Mouse (Mus musculus): ENCODE results near the gene Axin2. TPM values are rescaled to one million over a fixed set of nuclear protein-coding genes. Genes with fewer than 3 reads are reported as not detected.

Gene Axin2
- polyA plus RNA-seq, 1 experiment, result 4.9 TPM

DNA sequence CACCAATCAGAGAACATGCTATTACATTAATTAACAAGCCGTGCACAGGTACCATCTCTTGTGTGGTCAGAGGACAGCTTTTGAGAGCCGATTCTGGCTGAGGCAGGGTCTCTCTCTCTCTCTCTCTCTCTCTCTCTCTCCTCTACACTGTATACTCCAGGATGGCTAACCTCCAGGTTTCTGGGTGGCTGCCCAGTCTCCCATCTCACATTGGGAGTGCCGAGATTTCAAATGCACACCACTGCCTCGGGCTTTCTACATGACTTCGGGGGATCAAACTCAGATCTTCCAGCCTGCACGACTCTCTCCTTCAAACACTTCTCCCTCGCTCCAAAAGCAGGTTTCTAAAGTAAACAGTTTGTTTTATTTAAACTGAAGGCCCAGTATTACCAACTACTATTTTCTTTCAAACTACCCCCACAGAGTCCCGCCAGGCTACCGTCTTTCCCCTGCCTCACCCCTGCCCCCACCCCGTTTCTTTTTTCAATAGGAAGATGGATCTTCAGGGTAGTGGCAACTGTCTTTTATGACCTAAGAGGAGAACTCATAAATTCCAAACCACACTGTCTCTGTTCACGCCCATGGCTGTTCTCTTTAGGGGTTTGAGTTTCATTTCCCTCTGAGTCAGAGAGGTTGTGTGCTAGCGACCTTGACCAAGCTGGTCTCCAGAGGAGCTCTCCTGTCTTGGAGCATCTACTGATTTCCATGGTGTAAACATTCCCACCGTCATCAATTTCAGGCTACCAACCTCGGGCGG is 43.5 kb downstream of the Axin2 start:
- Histone ChIP-seq H3K27me3 (ENCODE audit: control insufficient read depth, insufficient read depth, low read length) (no peaks in the 10 kb centered on the region), H3K27ac (ENCODE audit: insufficient read depth, low read length) (no peak overlapping the region), H3K4me3 (ENCODE audit: extremely low read depth, insufficient read depth, insufficient read length) (no peak overlapping the region), H3K4me1 (ENCODE audit: control insufficient read depth, insufficient read depth, insufficient read length) (no peaks in the 10 kb centered on the region), H3K36me3 (ENCODE audit: control insufficient read depth, insufficient read depth, low read length) (no peaks in the 10 kb centered on the region)
- no peak for TF ChIP-seq CTCF (IDR thresholded peaks at IDR 0.05; ENCODE audit: extremely low read depth, insufficient read depth, insufficient read length, insufficient replicate concordance)
- no peak for TF ChIP-seq POLR2A (IDR thresholded peaks at IDR 0.05; ENCODE audit: low read depth, low read length)
- WGBS, result 72% methylated on average over 15 of the region's 15 CpGs
- DNase-seq (ENCODE audit: low read depth in 1 of 2, low spot score in 2 of 2), result no peak

DNA sequence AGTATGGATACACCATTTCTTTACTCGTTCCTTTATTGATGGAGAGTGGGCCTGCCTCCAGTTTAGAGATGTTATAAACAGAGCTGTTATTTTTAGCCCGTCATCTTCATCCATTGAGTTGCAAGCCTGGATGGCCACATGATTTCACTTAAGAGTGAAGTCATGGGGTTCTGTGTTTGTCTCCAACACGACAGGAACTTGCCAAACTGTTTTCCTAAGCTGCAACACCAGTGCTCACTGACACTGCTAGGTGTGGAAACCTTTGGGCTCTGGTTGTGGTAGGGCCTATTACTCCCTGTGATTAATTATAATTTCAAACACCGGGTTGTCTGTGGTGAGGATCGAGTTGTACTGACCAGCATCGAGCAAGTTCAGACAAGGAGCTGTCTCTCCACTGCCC is 45.6 kb downstream of the Axin2 start:
- TF ChIP-seq POLR2A (IDR thresholded peaks at IDR 0.05; ENCODE audit: low read depth, low read length) (no peak), CTCF (IDR thresholded peaks at IDR 0.05; ENCODE audit: extremely low read depth, insufficient read depth, insufficient read length, insufficient replicate concordance) (no peak)
- Histone ChIP-seq H3K27ac (ENCODE audit: insufficient read depth, low read length) (no peak overlapping the region), H3K4me1 (ENCODE audit: control insufficient read depth, insufficient read depth, insufficient read length) (no peaks in the 10 kb centered on the region), H3K36me3 (ENCODE audit: control insufficient read depth, insufficient read depth, low read length) (no peaks in the 10 kb centered on the region), H3K27me3 (ENCODE audit: control insufficient read depth, insufficient read depth, low read length) (no peaks in the 10 kb centered on the region), H3K4me3 (ENCODE audit: extremely low read depth, insufficient read depth, insufficient read length) (no peak overlapping the region)
- WGBS, result 71% methylated on average over 6 of the region's 6 CpGs
- no peak for DNase-seq (ENCODE audit: low read depth in 1 of 2, low spot score in 2 of 2)

DNA sequence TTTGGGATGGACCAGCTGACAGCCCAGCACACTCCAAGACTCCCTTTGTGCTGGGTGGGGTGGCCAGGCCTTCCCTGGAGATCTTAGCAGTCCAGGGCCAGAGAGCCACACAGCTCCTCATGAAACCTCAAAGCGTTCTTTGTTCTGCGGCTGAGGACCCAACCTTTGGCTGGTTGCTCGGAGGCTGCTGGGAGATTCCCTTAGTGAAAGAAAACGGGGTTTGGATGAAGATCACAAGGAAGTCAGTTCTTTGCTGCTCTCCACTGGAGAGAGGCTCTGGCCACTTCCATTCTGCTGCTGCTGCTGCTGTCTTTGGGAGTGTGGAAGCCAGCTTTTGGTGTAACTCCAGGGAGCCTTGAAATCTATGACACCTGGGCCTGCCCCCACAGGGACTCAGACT is 53.3 kb downstream of the Axin2 start:
- Histone ChIP-seq H3K27ac (ENCODE audit: insufficient read depth, low read length) (no peak overlapping the region), H3K36me3 (ENCODE audit: control insufficient read depth, insufficient read depth, low read length) (no peaks in the 10 kb centered on the region), H3K27me3 (ENCODE audit: control insufficient read depth, insufficient read depth, low read length) (no peaks in the 10 kb centered on the region), H3K4me1 (ENCODE audit: control insufficient read depth, insufficient read depth, insufficient read length) (no peaks in the 10 kb centered on the region), H3K4me3 (ENCODE audit: extremely low read depth, insufficient read depth, insufficient read length) (no peak overlapping the region)
- TF ChIP-seq CTCF (IDR thresholded peaks at IDR 0.05; ENCODE audit: extremely low read depth, insufficient read depth, insufficient read length, insufficient replicate concordance) (no peak), POLR2A (IDR thresholded peaks at IDR 0.05; ENCODE audit: low read depth, low read length) (no peak)
- no peak for DNase-seq (ENCODE audit: low read depth in 1 of 2, low spot score in 2 of 2)
- WGBS, result 76% methylated on average over 4 of the region's 4 CpGs

DNA sequence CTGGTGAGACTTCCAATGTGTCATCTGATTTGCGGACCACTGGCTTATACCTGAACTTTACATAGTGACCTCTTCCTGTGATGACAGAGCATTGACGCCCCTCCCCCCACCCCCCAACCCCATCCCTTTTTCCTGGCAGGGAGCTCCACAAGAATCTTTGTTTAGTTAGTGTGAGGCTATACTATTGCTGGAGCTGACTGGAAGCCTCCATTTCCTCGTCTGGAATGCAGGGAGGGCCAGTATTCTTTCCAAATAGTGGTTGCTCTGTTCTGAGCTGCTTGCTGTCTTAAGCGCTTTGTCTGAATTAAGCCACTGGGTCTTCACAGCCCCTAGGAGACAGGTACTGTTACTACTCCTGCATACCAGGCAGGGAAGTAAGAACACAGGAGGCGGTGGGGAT is 53.7 kb downstream of the Axin2 start:
- DNase-seq (ENCODE audit: low read depth in 1 of 2, low spot score in 2 of 2), result no peak
- Histone ChIP-seq H3K27me3 (ENCODE audit: control insufficient read depth, insufficient read depth, low read length) (no peaks in the 10 kb centered on the region), H3K4me1 (ENCODE audit: control insufficient read depth, insufficient read depth, insufficient read length) (no peaks in the 10 kb centered on the region), H3K36me3 (ENCODE audit: control insufficient read depth, insufficient read depth, low read length) (no peaks in the 10 kb centered on the region), H3K4me3 (ENCODE audit: extremely low read depth, insufficient read depth, insufficient read length) (no peak overlapping the region), H3K27ac (ENCODE audit: insufficient read depth, low read length) (no peak overlapping the region)
- TF ChIP-seq CTCF (IDR thresholded peaks at IDR 0.05; ENCODE audit: extremely low read depth, insufficient read depth, insufficient read length, insufficient replicate concordance), result no peak
- no peak for TF ChIP-seq POLR2A (IDR thresholded peaks at IDR 0.05; ENCODE audit: low read depth, low read length)
- 74% methylated on average over 5 of the region's 5 CpGs for WGBS

DNA sequence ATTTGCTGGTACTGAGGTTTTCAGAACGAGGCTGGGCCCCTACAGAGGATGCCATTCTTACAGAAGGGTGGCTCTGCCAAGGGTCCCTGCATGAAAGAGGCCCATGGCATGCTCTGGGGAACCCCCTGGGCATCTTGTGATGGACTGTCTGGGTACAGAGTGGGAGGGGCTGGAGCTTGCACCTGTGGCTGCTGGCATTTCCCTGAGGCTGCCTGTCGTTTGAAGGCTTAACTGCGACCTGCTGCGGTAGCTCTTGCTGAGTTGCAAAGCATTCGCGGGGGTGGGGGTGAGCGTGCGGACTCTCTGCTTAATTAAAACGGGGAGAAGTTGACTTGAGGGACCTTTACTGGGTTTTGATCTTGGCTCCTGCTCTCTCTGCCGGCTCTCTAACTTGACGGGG is 55.4 kb downstream of the Axin2 start:
- no peaks in the 10 kb centered on the region for H3K27me3 ChIP-seq (ENCODE audit: control insufficient read depth, insufficient read depth, low read length)
- 43% methylated on average over 11 of the region's 11 CpGs for WGBS
- H3K4me3 ChIP-seq (ENCODE audit: extremely low read depth, insufficient read depth, insufficient read length), result no peak overlapping the region
- no peaks in the 10 kb centered on the region for H3K36me3 ChIP-seq (ENCODE audit: control insufficient read depth, insufficient read depth, low read length)
- TF ChIP-seq CTCF (IDR thresholded peaks at IDR 0.05; ENCODE audit: extremely low read depth, insufficient read depth, insufficient read length, insufficient replicate concordance) (no peak), POLR2A (IDR thresholded peaks at IDR 0.05; ENCODE audit: low read depth, low read length) (no peak)
- no peak overlapping the region for H3K27ac ChIP-seq (ENCODE audit: insufficient read depth, low read length)
- H3K4me1 ChIP-seq (ENCODE audit: control insufficient read depth, insufficient read depth, insufficient read length), result no peaks in the 10 kb centered on the region
- no peak for DNase-seq (ENCODE audit: low read depth in 1 of 2, low spot score in 2 of 2)

DNA sequence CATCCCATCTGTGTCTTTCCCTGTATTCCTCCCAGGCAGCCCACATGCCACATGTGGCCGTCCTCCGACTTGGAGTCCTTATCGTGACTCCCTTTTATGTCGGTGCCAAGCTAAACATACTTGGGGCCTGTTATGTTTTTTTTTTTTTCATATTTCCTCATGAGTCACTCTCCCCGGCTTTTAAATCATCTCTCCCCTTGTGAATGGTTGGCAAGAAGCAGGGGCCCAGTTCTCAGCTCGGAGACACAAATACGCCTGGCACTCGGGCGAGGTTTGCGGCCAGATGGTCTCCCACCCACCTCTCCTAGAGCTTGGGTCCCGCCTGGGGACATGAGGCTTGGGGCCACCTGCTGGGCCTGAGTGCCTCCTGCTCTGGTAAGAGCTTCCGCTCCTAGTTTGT is 60.4 kb downstream of the Axin2 start:
- WGBS, result 84% methylated on average over 12 of the region's 12 CpGs
- H3K27ac ChIP-seq (ENCODE audit: insufficient read depth, low read length), result no peak overlapping the region
- no peak for TF ChIP-seq POLR2A (IDR thresholded peaks at IDR 0.05; ENCODE audit: low read depth, low read length)
- TF ChIP-seq CTCF (IDR thresholded peaks at IDR 0.05; ENCODE audit: extremely low read depth, insufficient read depth, insufficient read length, insufficient replicate concordance), result no peak
- no peak overlapping the region for H3K4me3 ChIP-seq (ENCODE audit: extremely low read depth, insufficient read depth, insufficient read length)
- no peak for DNase-seq (ENCODE audit: low read depth in 1 of 2, low spot score in 2 of 2)
- no peaks in the 10 kb centered on the region for H3K27me3 ChIP-seq (ENCODE audit: control insufficient read depth, insufficient read depth, low read length)
- H3K36me3 ChIP-seq (ENCODE audit: control insufficient read depth, insufficient read depth, low read length), result no peaks in the 10 kb centered on the region
- no peaks in the 10 kb centered on the region for H3K4me1 ChIP-seq (ENCODE audit: control insufficient read depth, insufficient read depth, insufficient read length)

DNA sequence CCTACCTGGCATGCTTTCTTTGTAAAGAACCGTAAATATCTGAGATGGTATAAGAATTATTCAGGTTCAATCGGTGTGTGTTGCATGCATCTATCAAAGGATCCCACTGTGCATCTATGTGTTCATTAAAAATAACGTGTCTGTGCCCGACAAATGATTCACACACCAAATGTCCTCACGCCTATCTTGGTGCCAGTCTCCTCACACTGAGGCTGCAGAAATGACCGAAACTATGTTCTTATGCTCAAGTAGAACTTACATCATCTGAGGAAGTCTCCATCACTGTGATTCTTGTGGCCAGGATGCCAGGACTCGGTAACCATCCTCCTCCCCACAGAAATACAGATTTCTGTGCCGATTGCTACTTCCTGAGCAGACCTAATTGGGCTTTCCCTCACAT is 60.9 kb downstream of the Axin2 start:
- WGBS, result 78% methylated on average over 8 of the region's 8 CpGs
- Histone ChIP-seq H3K36me3 (ENCODE audit: control insufficient read depth, insufficient read depth, low read length) (no peaks in the 10 kb centered on the region), H3K27me3 (ENCODE audit: control insufficient read depth, insufficient read depth, low read length) (no peaks in the 10 kb centered on the region), H3K27ac (ENCODE audit: insufficient read depth, low read length) (no peak overlapping the region), H3K4me1 (ENCODE audit: control insufficient read depth, insufficient read depth, insufficient read length) (no peaks in the 10 kb centered on the region), H3K4me3 (ENCODE audit: extremely low read depth, insufficient read depth, insufficient read length) (no peak overlapping the region)
- no peak for DNase-seq (ENCODE audit: low read depth in 1 of 2, low spot score in 2 of 2)
- TF ChIP-seq POLR2A (IDR thresholded peaks at IDR 0.05; ENCODE audit: low read depth, low read length) (no peak), CTCF (IDR thresholded peaks at IDR 0.05; ENCODE audit: extremely low read depth, insufficient read depth, insufficient read length, insufficient replicate concordance) (no peak)

Data from spleen, adult 2 months (tissue).